Mouse (Mus musculus): Measurements from ENCODE around the gene Shf.

- TF ChIP-seq CTCF (IDR thresholded peaks at IDR 0.05; ENCODE audit: low read depth) (no peak), EP300 (IDR thresholded peaks at IDR 0.05; ENCODE audit: low read depth) (no peak)
Measured at GRCm38 (mm10) chr2:122315372-122315771, 53.6 kb downstream of the Shf start, which contains the start of gene Duox1.
